Mouse (Mus musculus) intestine, embryonic 14.5 days (tissue): Measurements from ENCODE around the gene Mcpt1. TPM values are rescaled to one million over a fixed set of nuclear protein-coding genes. Genes with fewer than 3 reads are reported as not detected.
"Not testable (repeated sequence)": the region's sequence is repeated elsewhere in the genome, so short reads cannot be mapped to it uniquely, and the experiment has no call there.

Experiments
- ATAC-seq: fragments of 200-750 bp; cut with Nextera tagmentation; replicated peaks from 2 replicates; pipeline ENCODE4 v1.8.0; 2017; ENCODE audit warnings: low read depth, moderate number of reproducible peaks, moderate TSS enrichment, moderate library complexity; ENCODE audit not compliant: low FRiP score, low TSS enrichment
- DNase-seq: peaks from one replicate; pipeline ENCODE4 v3.0.0-alpha.2; 2018; ENCODE audit warnings: low spot score
- H3K27ac ChIP-seq: fragments of 300-500 bp; sonication (generic); 2 replicates; pipeline ENCODE4 v1.5.1; 2014; ENCODE audit warnings: low read depth, mild to moderate bottlenecking, control low read depth
- H3K27me3 ChIP-seq: fragments of 300-500 bp; sonication (generic); replicated peaks from 2 replicates; pipeline ENCODE4 v1.6.1; 2014; ENCODE audit warnings: low read length, control low read depth; ENCODE audit not compliant: control insufficient read depth, insufficient read depth
- H3K36me3 ChIP-seq: fragments of 300-500 bp; sonication (generic); 2 replicates; pipeline ENCODE4 v1.6.1; 2014; ENCODE audit warnings: low read length, control low read depth; ENCODE audit not compliant: control insufficient read depth, insufficient read depth
- H3K4me1 ChIP-seq: fragments of 300-500 bp; sonication (generic); replicated peaks from 2 replicates; pipeline ENCODE4 v1.6.1; 2014; ENCODE audit warnings: low read length, control low read depth, mixed read lengths; ENCODE audit not compliant: control insufficient read depth, insufficient read depth
- H3K4me2 ChIP-seq: fragments of 300-500 bp; sonication (generic); 2 replicates; pipeline ENCODE4 v1.6.1; 2014; ENCODE audit warnings: low read length
- H3K4me3 ChIP-seq: fragments of 300-500 bp; sonication (generic); 2 replicates; pipeline ENCODE4 v1.5.1; 2014; ENCODE audit warnings: low read depth, low read length, control low read depth, mixed read lengths
- H3K9ac ChIP-seq: fragments of 300-500 bp; sonication (generic); 2 replicates; pipeline ENCODE4 v1.6.1; 2014; ENCODE audit warnings: mild to moderate bottlenecking, low read length
- H3K9me3 ChIP-seq: fragments of 300-500 bp; sonication (generic); 2 replicates; pipeline ENCODE4 v1.6.1; 2016; ENCODE audit warnings: low read length, control low read depth; ENCODE audit not compliant: control insufficient read depth
- WGBS: fragments of 180-500 bp; shearing (Covaris S2); extraction: QIAGEN DNeasy Blood & Tissue Kit; methylation state at CpG from one replicate; pipeline ENCODE4 v1.1.7; 2014; 5-methylcytosine and 5-hydroxymethylcytosine counted together
- polyA plus RNA-seq: library from polyadenylated mRNA; unstranded; fragments of >200 nt; fragmentation: Nextera tagmentation; extraction: Ambion mirVana; gene quantifications from 2 replicates; pipeline ENCODE4 v1.2.1, GENCODE M21; 2014

Mcpt1 gene
- polyA plus RNA-seq, 1 experiment from 2014 or later: 0.24 TPM

GRCm38 (mm10) chr14:56055408-56055807 lies 37.6 kb downstream of the Mcpt1 start:
- Histone ChIP-seq H3K9me3 (no peaks in the 10 kb centered on the region), H3K27me3 (no peaks in the 10 kb centered on the region), H3K4me2 (no peak overlapping the region), H3K9ac (no peak overlapping the region), H3K36me3 (no peaks in the 10 kb centered on the region), H3K4me3 (no peak overlapping the region), H3K4me1 (no peaks in the 10 kb centered on the region), H3K27ac (no peak overlapping the region)
- 78% methylated on average over 3 of the region's 3 CpGs for WGBS
- no peak for DNase-seq
- no peak for ATAC-seq

GRCm38 (mm10) chr14:56057722-56058121 lies 40.0 kb downstream of the Mcpt1 start:
- no peaks in the 10 kb centered on the region for H3K27me3 ChIP-seq
- no peak overlapping the region for H3K4me2 ChIP-seq
- no peaks in the 10 kb centered on the region for H3K9me3 ChIP-seq
- no peak overlapping the region for H3K4me3 ChIP-seq
- 70% methylated on average over 4 of the region's 4 CpGs for WGBS
- DNase-seq: no peak
- no peaks in the 10 kb centered on the region for H3K4me1 ChIP-seq
- no peak overlapping the region for H3K9ac ChIP-seq
- H3K27ac ChIP-seq: no peak overlapping the region
- no peak for ATAC-seq
- H3K36me3 ChIP-seq: no peaks in the 10 kb centered on the region

- not testable (repeated sequence) for H3K27me3 ChIP-seq, H3K4me2 ChIP-seq, H3K9ac ChIP-seq, ATAC-seq, H3K9me3 ChIP-seq, H3K27ac ChIP-seq, H3K4me3 ChIP-seq, DNase-seq, H3K4me1 ChIP-seq, H3K36me3 ChIP-seq
- 77% methylated on average over 3 of the region's 3 CpGs for WGBS
Observed at GRCm38 (mm10) chr14:56062213-56062612, 44.4 kb downstream of the Mcpt1 start, which contains the start of gene Mcpt4. Gene Mcpt4, minus strand, starts transcription at chr14:56062313.

Other genes with a start within 250 kb of the Mcpt1 start
- gene Adcy4, start 233.9 kb upstream of the Mcpt1 start, polyA plus RNA-seq: 5.8 and 7.2 TPM in 2 replicates
- gene Ripk3, start 229.1 kb upstream of the Mcpt1 start, polyA plus RNA-seq: 48.5 and 51.7 TPM in 2 replicates
- 34.3 and 37.4 TPM in 2 replicates for gene Nfatc4, start 194.8 kb upstream of the Mcpt1 start, polyA plus RNA-seq
- 15.9 and 18.6 TPM in 2 replicates for gene Nynrin, start 164.0 kb upstream of the Mcpt1 start, polyA plus RNA-seq
- 0.18 and 0.23 TPM in 2 replicates for gene Cbln3, start 133.6 kb upstream of the Mcpt1 start, polyA plus RNA-seq
- gene Khnyn, start 133.0 kb upstream of the Mcpt1 start, polyA plus RNA-seq: 10.4 and 11.2 TPM in 2 replicates
- 66.2 and 70.4 TPM in 2 replicates for gene Sdr39u1, start 117.7 kb upstream of the Mcpt1 start, polyA plus RNA-seq
- 0.95 and 1.1 TPM in 2 replicates for gene Cma1, start 73.3 kb upstream of the Mcpt1 start, polyA plus RNA-seq
- gene Cma2, start 67.0 kb upstream of the Mcpt1 start, polyA plus RNA-seq: not detected in 2 replicates
- gene Mcpt9, start 12.5 kb downstream of the Mcpt1 start, polyA plus RNA-seq: not detected in 2 replicates
- gene Mcpt2, start 24.1 kb downstream of the Mcpt1 start, polyA plus RNA-seq: 0.17 and 0.18 TPM in 2 replicates
- 0.22 TPM in 1 of 2 replicates, not detected in the other for gene Mcpt4, start 44.3 kb downstream of the Mcpt1 start, polyA plus RNA-seq
- gene Mcpt8, start 67.3 kb downstream of the Mcpt1 start, polyA plus RNA-seq: 1.5 and 1.8 TPM in 2 replicates
- not detected in 2 replicates for gene Ctsg, start 84.6 kb downstream of the Mcpt1 start, polyA plus RNA-seq
- gene Gzme, start 102.7 kb downstream of the Mcpt1 start, polyA plus RNA-seq: not detected in 2 replicates
- gene Gzmd, start 114.6 kb downstream of the Mcpt1 start, polyA plus RNA-seq: not detected in 2 replicates
- gene Gzmg, start 141.6 kb downstream of the Mcpt1 start, polyA plus RNA-seq: not detected in 2 replicates
- gene Gzmn, start 156.6 kb downstream of the Mcpt1 start, polyA plus RNA-seq: not detected in 2 replicates
- gene Gzmf, start 193.4 kb downstream of the Mcpt1 start, polyA plus RNA-seq: not detected in 2 replicates
- gene Gzmc, start 216.7 kb downstream of the Mcpt1 start, polyA plus RNA-seq: not detected in 2 replicates
- 1.6 and 1.7 TPM in 2 replicates for gene Gzmb, start 244.3 kb downstream of the Mcpt1 start, polyA plus RNA-seq